Mouse (Mus musculus) cortical plate, adult 2 months (tissue): ENCODE measurements around the gene Ddi2.

Experiments
- CTCF ChIP-seq: fragments of 200-500 bp; IDR thresholded peaks from 2 replicates; pipeline ENCODE4 v1.5.1; 2011; ENCODE audit warnings: mild to moderate bottlenecking, control low read depth, low read length; ENCODE audit not compliant: insufficient read depth; ENCODE audit errors: extremely low read depth
- POLR2A ChIP-seq: fragments of 200-500 bp; IDR thresholded peaks from 2 replicates; pipeline ENCODE4 v1.6.1; 2011; ENCODE audit warnings: mild to moderate bottlenecking, low read length, control low read depth; ENCODE audit not compliant: insufficient read depth; ENCODE audit errors: extremely low read depth

DNA sequence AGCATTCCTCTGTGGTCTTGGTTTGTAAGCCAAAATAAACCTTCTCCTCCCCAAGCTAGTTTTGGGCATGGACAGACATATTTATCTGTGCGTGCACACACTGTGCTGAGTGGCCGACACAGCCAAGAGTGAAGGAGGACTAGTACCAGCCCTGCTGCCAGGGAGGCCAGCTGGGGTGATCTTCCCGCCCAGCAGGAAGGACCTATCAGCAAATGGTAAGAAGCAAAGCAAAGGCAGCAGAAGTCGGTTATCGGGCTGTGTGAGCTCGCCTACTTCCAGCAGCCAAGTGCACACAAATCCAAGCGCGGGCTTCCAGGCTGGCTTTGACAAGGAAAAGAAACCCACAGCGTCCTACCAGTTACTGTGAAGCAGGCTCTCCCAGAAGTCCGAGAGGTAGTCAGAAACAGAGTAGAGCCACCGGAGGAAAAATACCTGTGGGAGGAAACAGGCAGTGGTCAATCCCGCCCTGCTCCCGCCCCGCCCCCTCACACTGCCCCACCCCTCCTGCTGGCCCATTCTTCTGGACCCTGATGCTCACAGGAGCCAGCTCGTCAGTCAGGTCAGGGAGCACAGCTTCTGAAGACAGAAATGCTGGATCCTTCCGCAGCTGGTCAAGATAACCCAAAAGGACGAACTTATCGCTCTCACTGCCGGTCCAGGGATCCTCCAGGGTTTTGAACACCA, 44.3 kb upstream of the Ddi2 start:
- TF ChIP-seq CTCF (no peak), POLR2A (no peak)
